Mouse (Mus musculus): ENCODE results near the gene Kat8.

- TF ChIP-seq POLR2A (IDR thresholded peaks at IDR 0.05; ENCODE audit: borderline replicate concordance, extremely low read depth, low read depth, low read length) (no peak), CTCF (IDR thresholded peaks at IDR 0.05; ENCODE audit: insufficient read depth, low read length) (no peak)
These were observed 4.4 kb upstream of the Kat8 start for GRCm38 (mm10) chr7:127907939-127908338.
